Mouse (Mus musculus) lung, postnatal 0 days (tissue): ENCODE measurements around the gene Fbf1. TPM values are rescaled to one million over a fixed set of nuclear protein-coding genes. Genes with fewer than 3 reads are reported as not detected.
A peak's percentile ranks its signal among the peaks of the same experiment; 100 is the strongest.

Experiments
- ATAC-seq: fragments of 200-750 bp; cut with Nextera tagmentation; 2 replicates; pipeline ENCODE4 v1.8.0; 2017; ENCODE audit warnings: moderate library complexity
- DNase-seq: peaks from one replicate; pipeline ENCODE4 v3.0.0-alpha.2; 2016; ENCODE audit warnings: low spot score
- H3K27ac ChIP-seq: fragments of 300-500 bp; sonication (generic); 2 replicates; pipeline ENCODE4 v1.5.1; 2014; ENCODE audit warnings: antibody characterized with exemption, mild to moderate bottlenecking, low read length, mixed read lengths
- H3K27me3 ChIP-seq: fragments of 300-500 bp; sonication (generic); replicated peaks from 2 replicates; pipeline ENCODE4 v1.6.1; 2014; ENCODE audit warnings: low read length, mixed read lengths; ENCODE audit not compliant: insufficient read depth
- H3K36me3 ChIP-seq: fragments of 300-500 bp; sonication (generic); 2 replicates; pipeline ENCODE4 v1.6.1; 2014; ENCODE audit warnings: low read length, mixed read lengths; ENCODE audit not compliant: insufficient read depth
- H3K4me1 ChIP-seq: fragments of 300-500 bp; sonication (generic); 2 replicates; pipeline ENCODE4 v1.6.1; 2014; ENCODE audit warnings: antibody characterized with exemption, low read depth, low read length, mixed read lengths; ENCODE audit not compliant: insufficient read depth
- H3K4me2 ChIP-seq: fragments of 300-500 bp; sonication (generic); replicated peaks from 2 replicates; pipeline ENCODE4 v1.6.1; 2014; ENCODE audit warnings: low read depth, mild to moderate bottlenecking, low read length, moderate library complexity, mixed read lengths
- H3K4me3 ChIP-seq: fragments of 300-500 bp; sonication (generic); 2 replicates; pipeline ENCODE4 v1.5.1; 2014; ENCODE audit warnings: low read depth, low read length
- H3K9ac ChIP-seq: fragments of 300-500 bp; sonication (generic); replicated peaks from 2 replicates; pipeline ENCODE4 v1.6.1; 2014; ENCODE audit warnings: low read depth, mild to moderate bottlenecking
- H3K9me3 ChIP-seq: fragments of 300-500 bp; sonication (generic); 2 replicates; pipeline ENCODE4 v1.6.1; 2016; ENCODE audit warnings: low read length, mixed read lengths
- CTCF ChIP-seq: IDR thresholded peaks from 2 replicates; pipeline ENCODE4 v1.5.1; 2016; ENCODE audit warnings: antibody characterized with exemption, mild to moderate bottlenecking
- EP300 ChIP-seq: IDR thresholded peaks from 2 replicates; pipeline ENCODE4 v1.6.1; 2016; ENCODE audit warnings: antibody characterized with exemption, mild to moderate bottlenecking, control low read depth
- WGBS: fragments of 180-500 bp; shearing (Covaris S2); extraction: QIAGEN DNeasy Blood & Tissue Kit; methylation state at CpG from one replicate; pipeline ENCODE4 v1.1.7; 2014; 5-methylcytosine and 5-hydroxymethylcytosine counted together
- polyA plus RNA-seq: library from polyadenylated mRNA; unstranded; fragments of >200 nt; fragmentation: Nextera tagmentation; extraction: Ambion mirVana; gene quantifications from 2 replicates; pipeline ENCODE4 v1.2.1, GENCODE M21; 2015

The Fbf1 gene
- polyA plus RNA-seq, 1 experiment from 2014 or later = 11.9 TPM

DNA sequence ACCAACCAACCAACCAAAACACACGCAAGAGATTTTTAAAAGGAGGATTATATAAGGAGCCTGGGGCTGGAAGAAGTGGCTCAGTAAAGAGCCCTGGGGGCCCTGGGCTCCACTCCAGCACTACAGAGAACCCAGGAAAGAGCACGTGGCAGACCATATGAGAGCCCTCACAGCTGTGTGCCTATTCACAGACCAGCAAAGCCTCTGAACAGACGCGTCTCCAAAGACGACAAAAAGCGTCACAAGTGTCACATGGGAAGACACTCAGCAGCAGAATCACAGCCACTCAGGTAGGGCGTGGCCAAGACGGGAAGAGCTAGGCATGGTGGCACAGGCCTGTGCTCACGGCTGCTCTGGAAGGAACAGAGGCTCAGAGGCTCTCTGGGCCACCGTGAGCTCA, 5.8 kb downstream of the Fbf1 start:
- 0 out of 2 replicates have a peak, but pooled peaks cover 11% of the 10 kb centered on the region for H3K36me3 ChIP-seq
- TF ChIP-seq CTCF = no peak
- no peak for TF ChIP-seq EP300
- no peak for DNase-seq

GRCm38 (mm10) chr11:116161312-116161711, 6.7 kb downstream of the Fbf1 start:
- H3K4me3 ChIP-seq = no peak overlapping the region
- no peaks in the 10 kb centered on the region for H3K9me3 ChIP-seq
- 44% methylated on average over 12 of the region's 12 CpGs for WGBS
- TF ChIP-seq EP300 (no peak), CTCF (no peak)
- no peak overlapping the region for H3K27ac ChIP-seq
- no peak overlapping the region for H3K4me2 ChIP-seq
- no peaks in the 10 kb centered on the region for H3K27me3 ChIP-seq
- H3K9ac ChIP-seq = no peak overlapping the region
- H3K4me1 ChIP-seq = no peaks in the 10 kb centered on the region; the same call in 1 of the 2 replicates
- no peak for DNase-seq
- ATAC-seq = peak; percentile 16; the same call in 1 of the 2 replicates
- H3K36me3 ChIP-seq = 0 out of 2 replicates have a peak, but pooled peaks cover 11% of the 10 kb centered on the region

More for the DNA sequence above, 5.8 kb downstream of the Fbf1 start:
- Histone ChIP-seq H3K4me1 (no peaks in the 10 kb centered on the region; the same call in 1 of the 2 replicates), H3K9ac (no peak overlapping the region), H3K4me3 (no peak overlapping the region), H3K4me2 (no peak overlapping the region), H3K27ac (no peak overlapping the region), H3K9me3 (no peaks in the 10 kb centered on the region), H3K27me3 (no peaks in the 10 kb centered on the region)
- 65% methylated on average over 10 of the region's 10 CpGs for WGBS
- ATAC-seq = peak; percentile 57

DNA sequence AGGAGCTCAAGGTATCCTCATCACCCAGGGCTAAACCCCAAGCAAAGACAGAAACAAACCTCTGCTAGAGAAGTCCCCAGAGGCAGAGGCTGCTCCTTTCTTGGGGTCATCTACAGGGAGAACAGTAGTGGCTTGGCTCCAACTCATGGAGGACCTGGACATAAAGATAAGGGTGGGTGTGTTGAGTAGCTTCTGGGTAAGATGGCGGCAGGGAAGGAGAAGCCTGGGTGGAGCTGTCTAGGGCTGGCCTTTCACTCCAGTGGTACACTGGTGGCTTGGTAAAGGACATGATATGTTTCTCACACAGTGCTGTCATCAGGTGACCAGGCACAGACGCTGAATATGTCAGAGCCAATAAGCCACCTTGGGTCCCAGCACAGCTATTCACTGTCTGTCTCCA, 17.0 kb downstream of the Fbf1 start:
- Histone ChIP-seq H3K4me1 (no peaks in the 10 kb centered on the region), H3K36me3 (peaks cover 21% of the 10 kb centered on the region), H3K27me3 (no peaks in the 10 kb centered on the region), H3K4me2 (no peak overlapping the region), H3K27ac (no peak overlapping the region), H3K9ac (no peak overlapping the region), H3K9me3 (no peaks in the 10 kb centered on the region), H3K4me3 (no peak overlapping the region)
- 92% methylated on average over 2 of the region's 2 CpGs for WGBS
- no peak for TF ChIP-seq EP300
- no peak for TF ChIP-seq CTCF
- ATAC-seq (no peak), DNase-seq (no peak)

- no peak for ATAC-seq
- 77% methylated on average over 6 of the region's 6 CpGs for WGBS
- Histone ChIP-seq H3K4me2 (no peak overlapping the region), H3K27me3 (no peaks in the 10 kb centered on the region), H3K4me3 (no peak overlapping the region), H3K9ac (no peak overlapping the region), H3K36me3 (peaks cover 12% of the 10 kb centered on the region; the same call in 1 of the 2 replicates), H3K4me1 (no peaks in the 10 kb centered on the region), H3K9me3 (no peaks in the 10 kb centered on the region), H3K27ac (no peak overlapping the region)
- TF ChIP-seq EP300 (no peak), CTCF (no peak)
- DNase-seq = no peak
Observed at GRCm38 (mm10) chr11:116149341-116149740, 18.6 kb downstream of the Fbf1 start.

GRCm38 (mm10) chr11:116148761-116149221, 19.2 kb downstream of the Fbf1 start:
- Histone ChIP-seq H3K27me3 (no peaks in the 10 kb centered on the region), H3K27ac (no peak overlapping the region), H3K9ac (no peak overlapping the region), H3K36me3 (peaks cover 10% of the 10 kb centered on the region; the same call in 1 of the 2 replicates), H3K4me1 (no peaks in the 10 kb centered on the region), H3K4me2 (no peak overlapping the region), H3K9me3 (no peaks in the 10 kb centered on the region), H3K4me3 (no peak overlapping the region)
- WGBS = 49% methylated on average over 20 of the region's 20 CpGs
- TF ChIP-seq CTCF = no peak
- TF ChIP-seq EP300 = no peak
- ATAC-seq = no peak
- DNase-seq = no peak

GRCm38 (mm10) chr11:116146294-116146985, 21.5 kb downstream of the Fbf1 start:
- no peak overlapping the region for H3K4me3 ChIP-seq
- H3K27ac ChIP-seq = peak overlapping the region; percentile 59; the same call in 1 of the 2 replicates
- no peaks in the 10 kb centered on the region for H3K9me3 ChIP-seq
- no peaks in the 10 kb centered on the region for H3K4me1 ChIP-seq
- 55% methylated on average over 25 of the region's 25 CpGs for WGBS
- no peaks in the 10 kb centered on the region for H3K27me3 ChIP-seq
- DNase-seq = peak; percentile 70
- H3K9ac ChIP-seq = no peak overlapping the region
- TF ChIP-seq EP300 = no peak
- TF ChIP-seq CTCF = no peak
- peaks cover 13% of the 10 kb centered on the region; the same call in 1 of the 2 replicates for H3K36me3 ChIP-seq
- ATAC-seq = peak; percentile 84
- H3K4me2 ChIP-seq = peak overlapping the region; percentile 22; the same call in 1 of the 2 replicates
